Mouse (Mus musculus) layer of hippocampus, adult 8-10 months (tissue): ENCODE results near the gene Cenpv. TPM values are rescaled to one million over a fixed set of nuclear protein-coding genes. Genes with fewer than 3 reads are reported as not detected.
A peak's percentile ranks its signal among the peaks of the same experiment; 100 is the strongest.
"Not testable (repeated sequence)": the region's sequence is repeated elsewhere in the genome, so short reads cannot be mapped to it uniquely, and the experiment has no call there.

Source experiments
- DNase-seq, 2 experiments: peaks; one replicate each; pipeline ENCODE4 v3.0.0; 2022; ENCODE audit warnings: low spot score in 2 of 2
- total RNA-seq, 4 experiments: library from RNA; stranded (reverse); gene quantifications; 2 replicates each; pipeline ENCODE4 v1.2.4; 2022

The Cenpv gene
- total RNA-seq, 4 experiments from 2014 or later, result 32.1 to 40.8 (median 39.0) TPM

DNA sequence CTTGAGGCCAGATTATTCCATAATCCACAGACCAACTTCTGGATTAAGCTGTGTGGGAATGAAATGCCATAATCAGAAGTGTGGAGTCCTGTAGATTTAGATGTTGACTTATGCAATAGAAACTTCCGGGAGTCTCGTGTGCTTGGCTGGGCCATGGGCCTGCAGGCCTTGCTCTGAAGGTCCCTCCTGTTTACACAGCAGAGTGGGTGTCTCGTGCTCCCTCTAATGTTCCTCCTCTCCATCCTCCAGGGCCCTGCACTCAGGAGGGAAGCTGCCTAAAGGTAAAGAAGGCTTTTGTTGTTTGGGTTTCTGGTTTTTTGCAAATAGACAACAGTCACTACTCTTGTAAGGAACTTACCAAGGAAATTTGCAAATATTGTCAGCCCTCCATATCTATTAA is 29.5 kb downstream of the Cenpv start:
- no peak for DNase-seq

DNA sequence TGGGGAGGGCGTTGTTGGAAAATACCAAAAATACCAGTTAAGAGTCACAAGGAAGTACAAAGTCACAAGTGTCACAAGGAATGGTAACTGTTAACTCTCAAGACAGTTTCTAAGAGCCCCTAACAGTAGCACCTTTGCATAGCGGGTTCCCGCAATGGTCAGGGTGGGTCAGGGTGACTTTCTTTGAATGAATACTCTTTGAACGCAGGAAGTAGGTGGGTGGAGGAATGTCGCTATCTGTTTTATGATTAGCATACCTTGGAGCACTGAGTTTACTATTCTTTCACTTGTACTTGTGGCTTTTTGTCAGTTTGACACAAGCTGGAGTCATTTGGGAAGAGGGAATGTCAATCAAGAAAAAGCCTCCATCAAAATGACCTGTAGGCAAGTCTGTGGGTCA is 30.2 kb downstream of the Cenpv start:
- DNase-seq, result not testable (repeated sequence)

DNA sequence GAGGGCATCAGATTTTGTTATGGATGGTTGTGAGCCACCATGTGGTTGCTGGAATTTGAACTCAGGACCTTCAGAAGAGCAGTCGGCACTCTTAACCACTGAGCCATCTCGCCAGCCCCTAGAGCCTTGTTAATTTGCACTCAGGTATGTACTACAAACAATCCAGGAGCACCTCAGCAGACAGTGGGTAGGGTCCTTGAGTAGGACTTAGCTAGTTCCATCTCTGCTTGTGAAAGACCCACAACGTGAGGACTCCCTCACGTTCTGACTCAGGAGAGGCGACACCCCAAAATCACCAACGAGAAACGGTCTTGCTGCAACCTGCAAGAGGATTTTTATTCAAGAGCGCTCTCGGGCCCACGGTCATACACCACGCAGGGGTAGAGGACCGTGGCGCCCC is 30.7 kb downstream of the Cenpv start:
- DNase-seq, result not testable (repeated sequence)

DNA sequence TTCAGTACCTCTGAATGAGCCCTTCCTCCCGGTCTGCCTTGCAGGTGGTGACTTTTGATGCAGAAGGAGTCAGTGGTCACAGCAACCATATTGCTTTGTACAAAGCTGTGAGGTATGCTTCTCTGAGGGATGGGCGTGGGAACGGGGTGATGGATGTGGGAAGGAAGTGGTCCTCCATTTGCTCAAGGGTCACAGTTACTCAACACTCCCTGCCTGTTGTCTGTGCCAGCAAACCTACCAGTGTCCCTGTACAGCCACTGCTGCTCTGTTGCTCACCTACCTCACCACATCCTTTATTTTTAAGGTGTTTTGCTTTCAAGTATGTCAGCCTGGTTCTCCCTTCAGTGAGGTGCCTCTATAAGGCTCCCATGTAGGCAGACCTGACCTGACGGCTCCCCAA is 31.4 kb downstream of the Cenpv start:
- DNase-seq, result no peak

DNA sequence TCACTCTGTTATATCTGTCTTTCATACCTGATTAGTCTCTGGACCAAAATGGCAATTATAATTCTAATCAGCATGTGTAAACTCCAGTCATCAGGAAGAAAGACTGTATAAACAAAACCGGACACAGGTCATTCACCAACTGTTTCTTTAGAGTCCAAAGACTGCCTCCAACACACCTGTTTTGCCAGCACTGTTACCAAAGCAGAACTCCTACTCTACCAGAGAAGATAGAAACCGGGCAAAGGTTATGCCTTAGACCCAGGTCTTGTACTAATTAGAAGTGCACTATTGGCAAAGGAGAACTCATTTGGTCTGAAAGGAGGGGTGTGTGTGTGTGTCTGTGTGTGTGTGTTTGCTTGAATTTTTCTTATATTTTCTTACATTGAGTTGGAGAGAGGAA is 38.5 kb downstream of the Cenpv start:
- DNase-seq, result no peak

DNA sequence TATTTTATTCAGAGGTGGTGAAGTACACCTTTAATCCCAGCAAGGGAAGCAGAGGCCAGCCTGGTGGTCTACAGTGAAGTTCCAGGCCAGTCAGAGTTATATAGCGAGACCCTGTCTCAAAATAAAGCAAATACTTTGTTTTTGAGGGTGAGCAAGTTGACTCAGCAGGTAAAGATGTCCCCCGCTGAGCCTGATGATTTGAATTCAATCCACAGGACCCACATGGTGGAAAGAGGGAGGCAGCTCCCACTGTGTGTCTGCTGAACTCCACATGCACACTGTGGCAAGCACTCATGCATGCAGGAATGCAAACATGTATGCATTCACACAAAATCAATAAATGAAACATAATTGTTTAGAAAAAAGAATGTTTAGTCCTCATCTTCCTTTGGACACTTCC is 40.3 kb downstream of the Cenpv start:
- no peak for DNase-seq

DNA sequence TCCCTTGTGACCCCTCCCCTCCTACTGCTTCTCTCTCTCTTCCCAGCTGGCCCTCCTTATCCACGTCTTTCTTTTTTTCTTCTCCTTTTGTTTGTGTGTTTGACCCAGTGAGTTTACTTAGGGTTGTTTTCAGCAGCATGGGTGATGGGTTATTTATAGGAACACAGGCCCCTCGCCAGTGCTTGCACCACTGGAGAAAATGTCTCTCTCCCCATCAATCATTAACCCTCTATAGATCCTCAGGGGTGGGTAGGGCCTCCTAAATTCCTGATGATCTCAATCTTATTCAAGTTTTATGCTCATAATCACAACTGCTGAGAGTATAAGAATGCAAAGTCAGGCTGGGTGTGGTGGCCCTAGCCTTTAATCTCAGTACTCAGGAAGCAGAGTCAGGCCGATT is 41.9 kb downstream of the Cenpv start:
- DNase-seq, result no peak

DNA sequence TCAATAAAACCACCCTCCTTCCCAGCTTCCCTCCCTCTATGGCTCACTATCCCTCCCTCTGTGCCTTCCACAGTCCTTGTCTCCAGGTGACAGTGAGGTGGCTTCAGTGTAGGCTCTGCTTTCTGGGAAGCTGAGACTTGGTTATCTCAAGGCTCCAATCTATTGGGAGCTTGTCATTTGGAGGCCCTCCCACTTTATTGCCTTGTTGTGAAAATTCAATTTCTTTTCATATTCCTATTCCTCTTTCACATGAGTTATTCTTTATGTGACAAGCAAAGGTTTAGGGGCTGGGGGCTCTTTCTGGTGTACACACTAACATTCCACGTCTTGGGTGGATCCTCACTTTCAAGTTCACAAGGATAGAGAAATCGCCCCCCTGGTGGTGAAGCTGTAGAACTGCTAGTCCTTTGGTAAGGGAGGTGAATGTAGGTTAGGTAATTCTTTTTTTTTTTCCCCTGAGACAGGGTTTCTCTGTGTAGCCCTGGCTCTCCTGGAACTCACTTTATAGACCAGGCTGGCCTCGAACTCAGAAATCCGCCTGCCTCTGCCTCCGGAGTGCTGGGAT is 42.8 kb downstream of the Cenpv start:
- DNase-seq, result no peak

DNA sequence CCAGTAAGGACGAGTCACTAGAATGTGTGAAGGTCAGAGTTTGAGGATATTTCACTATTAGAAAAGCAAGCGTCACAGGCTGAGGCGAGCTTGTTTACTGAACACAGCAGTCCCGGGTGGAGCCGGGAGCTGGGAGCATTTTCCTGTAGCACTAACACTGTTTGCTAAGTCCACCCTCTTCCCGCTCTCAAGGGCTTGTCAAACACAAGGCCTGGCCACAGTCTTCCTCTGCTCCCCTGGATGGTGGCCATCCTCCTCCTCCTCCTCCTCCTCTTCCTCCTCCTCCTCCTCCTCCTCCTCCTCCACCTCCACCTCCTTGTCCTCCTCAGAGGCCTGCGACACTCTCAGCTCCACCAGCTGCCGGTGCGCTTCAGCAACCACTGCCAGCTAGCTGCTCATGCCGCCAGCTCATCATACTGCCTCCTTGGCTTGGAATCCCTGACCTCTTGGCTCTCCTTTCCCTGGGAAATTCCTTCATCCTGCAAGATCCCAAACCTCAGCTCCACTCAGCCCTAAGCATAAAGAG is 43.7 kb downstream of the Cenpv start:
- no peak for DNase-seq

DNA sequence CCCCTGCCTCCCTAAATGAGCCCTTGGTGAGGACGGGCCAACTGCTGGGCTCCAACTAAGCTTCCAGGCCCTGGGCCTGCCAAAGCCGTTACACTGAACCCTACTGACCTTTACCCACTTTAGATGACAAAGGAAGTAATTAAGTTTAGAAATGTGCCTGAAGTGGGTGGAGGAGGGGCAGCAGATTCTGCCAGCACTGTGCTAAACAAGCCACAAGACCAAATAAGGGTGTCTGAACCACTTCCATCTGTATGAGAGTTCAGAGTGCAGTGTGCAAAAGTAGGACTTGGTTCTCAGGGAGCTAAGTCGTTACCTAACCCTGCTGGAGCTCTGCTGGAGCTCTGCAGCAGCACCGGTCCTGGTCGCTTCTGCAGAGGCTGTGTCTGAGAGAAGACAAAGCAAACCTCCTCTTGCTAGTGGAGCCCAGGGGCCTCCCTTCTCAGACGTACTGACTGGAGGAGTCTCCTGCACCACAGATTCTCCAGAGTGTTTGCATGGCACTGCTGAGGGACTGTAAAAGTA is 44.2 kb downstream of the Cenpv start:
- peak; percentile 25 to 52 for DNase-seq

DNA sequence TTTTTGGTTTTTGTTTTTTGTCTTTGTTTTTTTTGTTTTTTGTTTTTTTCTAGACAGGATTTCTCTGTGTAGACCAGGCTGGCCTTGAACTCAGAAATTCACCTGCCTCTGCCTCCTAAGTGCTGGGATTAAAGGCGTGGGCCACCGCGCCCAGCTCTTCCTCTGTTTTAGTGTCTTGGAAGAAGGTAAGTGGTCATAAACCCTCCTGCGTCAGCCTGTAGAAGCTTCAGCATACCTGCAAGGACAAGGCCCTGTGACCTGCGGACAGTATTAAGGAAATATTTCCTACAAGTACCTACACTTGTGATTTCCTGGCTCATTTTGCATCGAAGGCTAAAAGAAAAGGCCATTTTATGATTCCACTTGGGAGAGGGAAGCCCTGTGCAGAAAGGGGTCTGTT is 45.4 kb downstream of the Cenpv start:
- no peak for DNase-seq

DNA sequence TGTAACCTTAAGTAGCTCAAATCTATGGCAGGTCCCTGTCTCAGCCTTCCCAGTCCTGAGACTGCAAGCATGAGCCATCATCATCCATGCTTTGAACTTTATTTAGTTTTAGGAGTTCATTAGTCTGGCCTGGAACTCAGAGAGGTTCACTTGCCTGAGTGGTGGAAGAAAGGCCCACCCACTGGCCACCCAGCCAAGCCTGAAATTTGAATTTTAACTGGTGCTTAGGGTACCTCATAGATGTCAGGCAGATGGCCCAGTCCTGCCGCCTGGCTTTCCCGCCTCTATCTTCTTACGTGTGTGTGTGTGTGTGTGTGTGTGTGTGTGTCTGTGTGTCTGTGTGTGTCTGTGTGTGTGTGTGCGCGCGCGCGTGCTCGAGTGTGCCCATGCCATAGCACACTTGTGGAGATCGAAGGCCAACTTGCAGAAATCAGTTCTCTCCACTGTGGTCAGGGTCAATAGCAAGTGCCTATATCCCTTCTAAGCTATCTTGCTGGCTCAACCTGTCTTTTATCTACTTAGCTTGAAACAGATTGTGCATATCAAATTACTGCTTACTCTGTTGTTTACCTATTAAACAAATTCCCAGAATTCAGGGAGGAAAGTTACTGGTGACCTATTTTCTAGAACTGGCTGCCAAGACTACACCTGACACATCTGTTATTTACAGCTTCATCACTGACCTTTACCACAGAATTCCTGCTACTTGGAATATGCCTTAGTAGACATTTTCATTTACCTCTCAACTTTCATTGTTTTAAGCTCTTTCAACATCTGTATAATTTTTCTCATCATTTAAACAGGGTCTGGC is 51.3 kb downstream of the Cenpv start:
- DNase-seq, result no peak

DNA sequence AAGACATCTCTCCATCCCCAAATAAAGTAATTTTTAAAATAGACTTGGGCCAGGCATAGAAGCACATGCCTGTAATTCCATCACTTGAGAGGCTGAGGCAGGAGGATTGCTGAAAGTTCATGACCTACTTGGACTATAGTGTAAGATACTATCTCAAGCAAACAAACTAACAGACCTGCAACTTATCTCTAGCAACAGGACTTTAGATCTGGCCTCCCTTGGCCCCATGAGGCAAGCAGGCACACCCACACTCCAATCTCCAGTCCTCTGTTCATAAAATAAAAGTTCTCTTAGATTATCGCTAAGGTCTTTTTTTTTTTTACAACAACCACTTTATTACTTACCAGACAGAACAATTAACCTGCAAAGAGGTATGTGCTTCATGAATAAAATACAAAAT is 52.1 kb downstream of the Cenpv start:
- no peak for DNase-seq

DNA sequence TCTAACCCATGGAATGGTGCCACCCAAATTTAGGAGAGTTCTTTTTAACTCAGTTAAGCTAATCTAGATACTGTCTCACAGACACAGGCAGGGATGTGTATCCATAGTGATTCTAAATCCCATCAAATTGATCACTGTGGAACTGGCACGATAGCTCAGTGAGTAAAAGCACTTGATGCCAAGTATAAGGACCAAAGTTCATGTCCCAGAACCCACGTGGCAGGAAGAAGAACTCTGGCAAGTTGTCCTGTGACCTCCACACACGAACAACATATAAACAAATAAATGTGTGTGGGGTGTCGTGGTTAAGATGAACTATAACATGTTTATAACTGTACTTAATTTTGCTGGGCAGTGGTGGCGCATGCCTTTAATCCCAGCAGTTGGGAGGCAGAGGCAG is 59.5 kb downstream of the Cenpv start:
- DNase-seq, result no peak

DNA sequence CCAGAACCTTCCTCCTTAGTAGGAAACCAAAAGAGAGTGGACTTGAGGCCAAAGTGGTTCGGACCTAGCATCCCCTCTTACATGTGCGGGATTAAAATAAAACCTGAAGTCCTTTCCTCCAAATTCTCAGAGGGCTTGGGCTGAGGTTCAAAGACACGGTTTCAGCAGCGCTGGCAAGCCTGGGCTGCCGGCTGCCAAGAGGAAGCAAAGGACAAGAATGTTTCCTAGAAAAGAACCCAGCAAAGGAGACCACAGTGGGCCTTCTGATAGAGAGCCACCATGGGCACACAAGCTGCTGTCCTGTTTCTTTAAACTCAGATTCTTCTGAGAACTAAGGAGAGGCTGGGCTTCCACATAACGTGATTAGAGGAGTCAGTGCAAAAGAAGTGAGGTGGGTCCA is 60.1 kb downstream of the Cenpv start:
- DNase-seq, result no peak

DNA sequence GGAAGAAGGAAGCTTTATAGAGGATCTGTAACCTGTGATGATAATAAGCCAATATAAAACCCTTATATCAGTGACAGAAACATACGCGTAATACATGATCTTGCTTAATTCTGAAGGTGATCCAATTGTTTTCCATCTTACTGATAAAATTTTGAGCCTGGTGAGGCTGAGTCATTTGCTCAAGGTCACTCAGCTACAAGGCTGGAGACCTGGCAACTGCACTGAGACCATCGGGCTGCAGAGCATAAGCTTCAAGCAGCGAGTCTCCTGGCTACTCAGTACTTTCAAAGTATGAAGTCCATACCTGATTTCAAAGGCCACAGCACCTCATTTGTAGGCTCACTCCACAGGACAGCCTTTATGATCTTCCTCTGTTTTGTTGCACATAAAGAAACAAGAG is 62.9 kb downstream of the Cenpv start:
- DNase-seq, result no peak

Other genes with a start within 250 kb of the Cenpv start
- 1 to 10 TPM; 5.8 to 8.3 (median 6.9) TPM for gene Pigl, start 80.8 kb downstream of the Cenpv start, total RNA-seq
- gene Ncor1, start 80.7 kb downstream of the Cenpv start, total RNA-seq, result 100 to 1,000 TPM; 269 to 325 (median 294) TPM
- 1,000 to 10,000 TPM; 1,746 to 1,909 (median 1,854) TPM for gene Ubb, start 11.9 kb upstream of the Cenpv start, total RNA-seq
- gene Trpv2, start 35.2 kb upstream of the Cenpv start, total RNA-seq, result 10 to 100 TPM; 14.5 to 15.9 (median 15.1) TPM
- 1 to 10 TPM; 7.5 to 9.3 (median 9.0) TPM for gene Lrrc75a, start 109.3 kb upstream of the Cenpv start, total RNA-seq
- gene Mmgt2, start 109.4 kb upstream of the Cenpv start, total RNA-seq, result 10 to 100 TPM; 17.4 to 25.5 (median 20.8) TPM
- gene Zfp287, start 192.6 kb upstream of the Cenpv start, total RNA-seq, result 10 to 100 TPM; 16.3 to 19.9 (median 18.5) TPM
- not detected for gene Gm10428, start 213.8 kb upstream of the Cenpv start, total RNA-seq